Mouse (Mus musculus) E14TG2a.4 (cell line): Measurements from ENCODE around the gene Ube2g1.

Source experiments
- CTCF ChIP-seq: conservative IDR thresholded peaks from 2 replicates; pipeline ENCODE4 v1.5.1; 2014; ENCODE audit warnings: low read length
- POU5F1 ChIP-seq: IDR thresholded peaks from 2 replicates; pipeline ENCODE4 v1.6.1; 2014; ENCODE audit warnings: low read length, borderline replicate concordance

GRCm38 (mm10) chr11:72558155-72558554, 48.9 kb upstream of the Ube2g1 start:
- no peak for TF ChIP-seq CTCF
- TF ChIP-seq POU5F1: no peak
